Mouse (Mus musculus): ENCODE data around the gene Ptprg. TPM values are rescaled to one million over a fixed set of nuclear protein-coding genes. Genes with fewer than 3 reads are reported as not detected.
A peak's percentile ranks its signal among the peaks of the same experiment; 100 is the strongest.

The Ptprg gene
- polyA plus RNA-seq, 1 experiment from 2014 or later: 33.5 TPM

DNA sequence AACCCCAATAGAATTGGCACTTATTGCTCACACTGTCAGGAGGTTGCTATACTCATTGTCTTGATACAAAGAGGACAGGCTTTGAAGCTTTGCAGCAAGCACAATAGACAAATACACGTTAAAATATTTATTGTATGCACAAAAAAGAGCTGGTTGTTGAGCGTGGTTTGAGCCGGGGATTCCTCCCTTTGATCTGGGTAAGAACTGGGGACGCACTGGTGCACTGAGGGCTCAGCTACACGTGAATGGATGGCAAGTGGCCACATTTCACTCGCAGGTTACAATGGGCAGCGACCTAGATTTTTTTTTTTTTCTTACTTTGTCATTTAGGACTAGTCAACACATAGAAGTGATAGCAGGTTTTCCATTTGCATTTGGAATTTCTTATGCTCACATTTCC lies 165.9 kb downstream of the Ptprg start:
- H3K9ac ChIP-seq (replicated peaks; ENCODE audit: low read depth, low read length): no peak overlapping the region
- no peak for ATAC-seq
- WGBS: 12% methylated on average over 7 of the region's 7 CpGs

DNA sequence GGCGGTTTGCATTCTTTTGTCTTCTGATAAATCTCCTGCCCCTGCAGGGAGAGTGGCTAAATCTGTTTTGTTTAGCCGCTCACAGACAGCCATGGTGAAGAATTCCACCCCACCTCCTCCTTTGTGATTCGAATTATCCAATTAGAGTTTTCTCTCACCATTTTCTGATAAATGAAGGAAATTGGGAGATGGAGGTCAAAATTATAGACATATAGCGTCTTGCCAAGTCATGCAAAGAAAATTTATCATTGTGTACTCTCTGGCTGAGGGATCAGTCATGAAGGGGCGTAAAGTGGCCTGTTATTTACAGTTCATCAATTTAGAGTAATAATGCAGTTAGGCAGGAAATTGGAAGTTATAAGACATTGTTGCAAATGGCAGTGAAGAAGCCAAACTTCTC lies 168.8 kb downstream of the Ptprg start:
- Histone ChIP-seq H3K27me3 (replicated peaks; ENCODE audit: control insufficient read depth, insufficient read depth, low read length) (no peaks in the 10 kb centered on the region), H3K36me3 (ENCODE audit: control insufficient read depth, insufficient read depth) (no peaks in the 10 kb centered on the region), H3K4me1 (replicated peaks; ENCODE audit: control insufficient read depth, insufficient read depth, low read length) (peaks cover 5% of the 10 kb centered on the region; the same call in 1 of the 2 replicates), H3K4me2 (ENCODE audit: low read length) (no peak overlapping the region), H3K9me3 (ENCODE audit: control insufficient read depth, low read length) (no peaks in the 10 kb centered on the region), H3K9ac (replicated peaks; ENCODE audit: low read depth, low read length) (no peak overlapping the region), H3K4me3 (replicated peaks; ENCODE audit: low read length) (no peak overlapping the region), H3K27ac (ENCODE audit: low read length) (no peak overlapping the region)
- WGBS: 19% methylated on average over 5 of the region's 5 CpGs
- ATAC-seq: no peak

More for the DNA sequence above, 165.9 kb downstream of the Ptprg start:
- Histone ChIP-seq H3K9me3 (ENCODE audit: control insufficient read depth, low read length) (no peaks in the 10 kb centered on the region), H3K27me3 (replicated peaks; ENCODE audit: control insufficient read depth, insufficient read depth, low read length) (no peaks in the 10 kb centered on the region), H3K36me3 (ENCODE audit: control insufficient read depth, insufficient read depth) (no peaks in the 10 kb centered on the region), H3K27ac (ENCODE audit: low read length) (no peak overlapping the region), H3K4me2 (ENCODE audit: low read length) (no peak overlapping the region), H3K4me1 (replicated peaks; ENCODE audit: control insufficient read depth, insufficient read depth, low read length) (peaks cover 5% of the 10 kb centered on the region; the same call in 1 of the 2 replicates), H3K4me3 (replicated peaks; ENCODE audit: low read length) (no peak overlapping the region)

DNA sequence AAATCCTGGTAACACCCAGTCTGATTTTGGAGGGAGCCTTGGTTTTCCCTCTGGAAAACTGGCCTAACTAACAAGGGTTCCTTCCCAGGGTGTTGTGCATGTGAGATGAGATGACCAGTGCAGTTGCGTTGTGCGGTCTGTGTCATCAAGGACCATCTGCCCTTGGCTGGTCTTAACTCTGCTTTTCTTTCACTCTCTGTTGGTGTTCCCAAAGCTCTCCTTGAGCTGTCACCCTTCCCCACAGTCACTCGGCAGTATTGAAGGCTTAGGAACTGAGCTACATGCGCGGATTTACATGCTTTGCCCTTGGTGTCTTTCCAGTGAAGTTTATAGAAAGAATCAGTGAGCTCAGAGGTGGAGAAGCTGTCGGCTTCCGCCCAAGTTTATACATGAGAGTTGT lies 170.5 kb downstream of the Ptprg start:
- WGBS: 95% methylated on average over 7 of the region's 7 CpGs
- H3K27ac ChIP-seq (ENCODE audit: low read length): no peak overlapping the region
- ATAC-seq: no peak
- no peaks in the 10 kb centered on the region for H3K27me3 ChIP-seq (replicated peaks; ENCODE audit: control insufficient read depth, insufficient read depth, low read length)
- no peak overlapping the region for H3K4me3 ChIP-seq (replicated peaks; ENCODE audit: low read length)
- H3K9me3 ChIP-seq (ENCODE audit: control insufficient read depth, low read length): no peaks in the 10 kb centered on the region
- no peak overlapping the region for H3K9ac ChIP-seq (replicated peaks; ENCODE audit: low read depth, low read length)
- no peaks in the 10 kb centered on the region for H3K36me3 ChIP-seq (ENCODE audit: control insufficient read depth, insufficient read depth)
- H3K4me1 ChIP-seq (replicated peaks; ENCODE audit: control insufficient read depth, insufficient read depth, low read length): peaks cover 5% of the 10 kb centered on the region; the same call in 1 of the 2 replicates
- no peak overlapping the region for H3K4me2 ChIP-seq (ENCODE audit: low read length)

DNA sequence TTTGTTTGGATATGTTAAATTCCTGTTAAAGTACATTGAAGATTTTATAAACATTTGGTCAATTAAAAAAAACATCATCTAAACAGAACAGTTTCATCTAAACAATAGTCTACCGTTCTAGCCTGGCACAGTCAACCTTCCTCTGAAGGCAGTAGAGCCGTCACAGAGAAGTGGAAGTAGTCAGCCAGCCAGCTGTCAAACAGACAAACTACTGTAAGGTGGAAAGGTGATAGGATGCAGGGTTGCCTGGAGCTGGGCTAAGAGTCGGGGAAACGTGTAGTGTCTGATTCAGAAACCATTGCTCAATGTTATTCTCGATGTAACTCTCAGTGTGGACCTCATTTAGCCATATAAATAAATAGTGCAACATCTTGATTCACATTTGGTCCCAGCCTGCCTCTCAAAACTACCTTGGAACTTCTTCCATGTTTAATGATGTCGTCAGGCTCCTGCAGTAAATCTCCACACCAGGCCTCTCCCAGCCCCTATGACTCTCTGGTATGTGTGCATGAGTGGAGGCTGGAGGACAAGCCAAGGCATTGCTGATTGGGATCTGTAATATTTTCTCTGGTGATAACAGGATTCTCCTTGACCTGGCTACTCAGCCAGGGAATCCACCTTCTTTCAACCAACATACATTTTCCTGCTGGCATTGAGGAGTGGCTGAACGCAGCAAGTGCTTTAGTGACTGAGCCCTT lies 178.0 kb downstream of the Ptprg start:
- ATAC-seq: no peak
- no peak overlapping the region for H3K27ac ChIP-seq (ENCODE audit: low read length)
- WGBS: 78% methylated on average over 7 of the region's 7 CpGs

DNA sequence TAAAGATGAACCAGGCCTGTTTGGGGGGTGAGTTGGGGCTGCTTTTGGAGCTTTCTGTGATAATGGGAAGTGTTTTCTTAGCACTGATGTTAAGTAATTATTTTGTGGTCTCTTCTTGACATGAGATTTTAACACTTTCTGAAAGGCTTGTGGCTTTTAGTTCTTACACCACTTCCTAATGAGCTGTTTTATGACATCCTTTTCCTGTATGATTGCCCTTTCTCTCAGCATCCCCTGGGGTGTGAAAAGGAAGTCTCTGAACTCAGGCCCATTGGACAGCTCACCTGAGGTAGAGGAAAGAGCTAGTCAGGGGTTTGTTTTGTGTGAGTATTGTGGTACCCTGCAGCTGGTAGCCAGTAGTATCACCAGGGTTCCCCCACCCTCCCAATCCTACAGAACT lies 179.0 kb downstream of the Ptprg start:
- no peaks in the 10 kb centered on the region for H3K9me3 ChIP-seq (ENCODE audit: control insufficient read depth, low read length)

More for the DNA sequence above, 178.0 kb downstream of the Ptprg start:
- H3K36me3 ChIP-seq (ENCODE audit: control insufficient read depth, insufficient read depth): no peaks in the 10 kb centered on the region
- no peaks in the 10 kb centered on the region for H3K9me3 ChIP-seq (ENCODE audit: control insufficient read depth, low read length)
- H3K4me3 ChIP-seq (replicated peaks; ENCODE audit: low read length): no peak overlapping the region
- H3K9ac ChIP-seq (replicated peaks; ENCODE audit: low read depth, low read length): no peak overlapping the region
- H3K4me1 ChIP-seq (replicated peaks; ENCODE audit: control insufficient read depth, insufficient read depth, low read length): no peaks in the 10 kb centered on the region
- H3K27me3 ChIP-seq (replicated peaks; ENCODE audit: control insufficient read depth, insufficient read depth, low read length): no peaks in the 10 kb centered on the region
- no peak overlapping the region for H3K4me2 ChIP-seq (ENCODE audit: low read length)

DNA sequence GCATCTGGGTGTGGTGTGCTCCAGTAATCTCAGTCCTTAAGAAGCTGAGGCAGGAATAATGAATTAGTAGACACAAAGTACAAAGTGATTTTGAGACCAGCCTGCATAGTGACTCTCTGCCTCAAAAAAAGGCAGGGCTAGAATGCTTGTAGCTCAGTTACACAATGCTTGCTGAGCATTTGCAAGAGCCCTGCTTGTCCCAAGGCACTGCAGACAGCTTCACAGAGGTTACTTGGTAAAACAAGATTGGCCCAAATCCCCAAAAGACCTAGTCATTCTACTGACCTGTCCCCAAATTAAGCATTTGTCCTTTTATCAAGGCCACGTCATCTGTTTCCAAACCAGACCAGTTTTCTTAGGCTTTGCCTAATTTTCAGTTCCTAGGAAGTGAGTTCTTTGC lies 190.4 kb downstream of the Ptprg start:
- Histone ChIP-seq H3K9me3 (ENCODE audit: control insufficient read depth, low read length) (no peaks in the 10 kb centered on the region), H3K27me3 (replicated peaks; ENCODE audit: control insufficient read depth, insufficient read depth, low read length) (no peaks in the 10 kb centered on the region), H3K36me3 (ENCODE audit: control insufficient read depth, insufficient read depth) (no peaks in the 10 kb centered on the region), H3K9ac (replicated peaks; ENCODE audit: low read depth, low read length) (no peak overlapping the region), H3K4me3 (replicated peaks; ENCODE audit: low read length) (no peak overlapping the region), H3K4me2 (ENCODE audit: low read length) (no peak overlapping the region), H3K4me1 (replicated peaks; ENCODE audit: control insufficient read depth, insufficient read depth, low read length) (no peaks in the 10 kb centered on the region), H3K27ac (ENCODE audit: low read length) (no peak overlapping the region)
- 87% methylated on average over 1 of the region's 1 CpGs for WGBS
- ATAC-seq: no peak

More for the DNA sequence above, 179.0 kb downstream of the Ptprg start:
- no peak overlapping the region for H3K27ac ChIP-seq (ENCODE audit: low read length)
- H3K4me2 ChIP-seq (ENCODE audit: low read length): no peak overlapping the region
- H3K27me3 ChIP-seq (replicated peaks; ENCODE audit: control insufficient read depth, insufficient read depth, low read length): no peaks in the 10 kb centered on the region
- no peak for ATAC-seq
- H3K4me1 ChIP-seq (replicated peaks; ENCODE audit: control insufficient read depth, insufficient read depth, low read length): no peaks in the 10 kb centered on the region
- H3K4me3 ChIP-seq (replicated peaks; ENCODE audit: low read length): no peak overlapping the region
- H3K36me3 ChIP-seq (ENCODE audit: control insufficient read depth, insufficient read depth): no peaks in the 10 kb centered on the region
- no peak overlapping the region for H3K9ac ChIP-seq (replicated peaks; ENCODE audit: low read depth, low read length)

DNA sequence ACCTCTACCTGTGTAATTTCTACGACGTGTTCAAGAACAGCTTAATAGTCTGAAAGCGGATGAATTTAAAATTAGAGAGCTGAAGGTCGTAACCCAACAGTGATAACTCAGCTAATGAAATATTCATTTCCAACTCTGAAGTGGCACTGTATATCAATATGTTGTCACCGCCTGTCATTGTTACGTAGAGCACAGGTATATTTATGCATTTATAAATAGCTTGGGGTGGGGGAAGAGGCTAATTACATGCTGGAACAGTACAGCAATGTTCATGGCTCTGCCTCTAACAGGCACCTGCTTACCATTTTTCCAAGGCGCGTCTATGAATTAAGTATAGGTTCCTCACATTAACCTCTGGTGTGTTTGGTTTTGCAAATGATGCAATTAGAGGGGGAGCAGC lies 199.3 kb downstream of the Ptprg start:
- Histone ChIP-seq H3K36me3 (ENCODE audit: control insufficient read depth, insufficient read depth) (no peaks in the 10 kb centered on the region), H3K27me3 (replicated peaks; ENCODE audit: control insufficient read depth, insufficient read depth, low read length) (no peaks in the 10 kb centered on the region), H3K4me2 (ENCODE audit: low read length) (no peak overlapping the region), H3K4me1 (replicated peaks; ENCODE audit: control insufficient read depth, insufficient read depth, low read length) (peaks cover 4% of the 10 kb centered on the region; the same call in 1 of the 2 replicates), H3K27ac (ENCODE audit: low read length) (no peak overlapping the region), H3K4me3 (replicated peaks; ENCODE audit: low read length) (no peak overlapping the region), H3K9ac (replicated peaks; ENCODE audit: low read depth, low read length) (no peak overlapping the region), H3K9me3 (ENCODE audit: control insufficient read depth, low read length) (no peaks in the 10 kb centered on the region)
- peak; percentile 55; the same call in 1 of the 2 replicates for ATAC-seq
- WGBS: 66% methylated on average over 8 of the region's 8 CpGs

DNA sequence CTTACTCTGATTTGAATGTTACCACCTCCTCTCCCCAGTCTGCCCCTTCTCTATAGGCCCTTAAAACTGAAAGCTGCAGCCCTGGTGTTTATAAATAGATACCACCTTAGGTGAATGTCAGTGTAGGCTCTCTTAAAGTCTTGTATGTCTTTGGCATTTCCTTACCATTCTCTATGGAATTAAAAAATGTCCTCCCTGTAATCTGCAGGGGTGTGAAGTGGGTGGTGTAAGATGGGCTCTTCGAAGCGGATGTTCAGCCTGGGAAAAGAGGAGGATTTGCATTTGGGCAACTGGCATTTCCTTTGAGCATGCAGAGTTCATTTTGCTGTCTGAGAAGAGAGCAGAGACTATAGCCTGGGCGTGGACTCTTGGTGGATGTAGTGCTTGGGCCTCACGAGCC lies 201.3 kb downstream of the Ptprg start:
- H3K4me2 ChIP-seq (ENCODE audit: low read length): no peak overlapping the region
- H3K9ac ChIP-seq (replicated peaks; ENCODE audit: low read depth, low read length): no peak overlapping the region
- H3K4me1 ChIP-seq (replicated peaks; ENCODE audit: control insufficient read depth, insufficient read depth, low read length): peaks cover 4% of the 10 kb centered on the region; the same call in 1 of the 2 replicates
- no peak overlapping the region for H3K4me3 ChIP-seq (replicated peaks; ENCODE audit: low read length)
- no peaks in the 10 kb centered on the region for H3K27me3 ChIP-seq (replicated peaks; ENCODE audit: control insufficient read depth, insufficient read depth, low read length)
- H3K9me3 ChIP-seq (ENCODE audit: control insufficient read depth, low read length): no peaks in the 10 kb centered on the region
- H3K36me3 ChIP-seq (ENCODE audit: control insufficient read depth, insufficient read depth): no peaks in the 10 kb centered on the region
- WGBS: 81% methylated on average over 4 of the region's 4 CpGs
- no peak for ATAC-seq
- no peak overlapping the region for H3K27ac ChIP-seq (ENCODE audit: low read length)

DNA sequence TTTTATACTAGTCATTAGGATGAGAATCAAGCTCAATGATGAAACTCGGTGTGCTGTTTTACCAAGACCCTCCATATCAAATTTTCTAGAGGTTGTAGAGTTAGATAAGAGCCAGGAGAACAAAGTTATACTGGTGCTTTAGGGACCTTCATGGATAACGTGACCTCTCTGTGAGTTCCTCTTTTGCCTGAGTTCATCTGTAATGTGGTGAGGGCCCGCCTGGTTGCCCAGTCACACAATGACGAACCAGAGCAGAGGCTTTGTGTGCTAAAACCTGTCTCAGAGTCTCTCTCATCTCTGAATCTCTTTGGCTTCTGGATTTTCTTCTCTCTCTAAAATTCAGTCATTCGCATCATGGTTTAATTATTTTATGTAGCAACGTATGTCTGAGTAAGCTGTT lies 204.9 kb downstream of the Ptprg start:
- no peak for ATAC-seq
- 76% methylated on average over 6 of the region's 6 CpGs for WGBS
- Histone ChIP-seq H3K36me3 (ENCODE audit: control insufficient read depth, insufficient read depth) (no peaks in the 10 kb centered on the region), H3K27ac (ENCODE audit: low read length) (no peak overlapping the region), H3K4me1 (replicated peaks; ENCODE audit: control insufficient read depth, insufficient read depth, low read length) (peaks cover 13% of the 10 kb centered on the region), H3K27me3 (replicated peaks; ENCODE audit: control insufficient read depth, insufficient read depth, low read length) (no peaks in the 10 kb centered on the region), H3K4me2 (ENCODE audit: low read length) (no peak overlapping the region), H3K9me3 (ENCODE audit: control insufficient read depth, low read length) (no peaks in the 10 kb centered on the region), H3K4me3 (replicated peaks; ENCODE audit: low read length) (no peak overlapping the region), H3K9ac (replicated peaks; ENCODE audit: low read depth, low read length) (no peak overlapping the region)

DNA sequence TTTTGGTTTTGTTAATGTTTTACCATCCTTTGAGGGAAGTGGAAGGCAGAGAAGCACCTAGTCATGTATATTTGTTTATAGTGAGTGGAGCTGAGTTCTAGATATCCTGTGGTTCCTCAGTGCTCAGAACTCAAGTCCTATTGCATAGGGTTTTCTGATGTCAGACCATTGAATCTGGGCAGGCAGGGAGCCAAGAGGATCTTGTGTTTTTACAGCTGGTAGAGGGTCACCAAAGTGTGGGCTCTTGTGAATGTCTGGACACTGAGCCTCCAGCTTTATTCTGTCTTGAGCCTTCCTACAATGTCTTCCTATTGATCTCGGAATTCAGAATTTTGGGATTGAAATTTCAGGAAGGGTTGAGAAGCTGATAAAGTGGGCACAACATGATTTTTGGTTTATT lies 206.0 kb downstream of the Ptprg start:
- no peak overlapping the region for H3K4me3 ChIP-seq (replicated peaks; ENCODE audit: low read length)
- H3K9me3 ChIP-seq (ENCODE audit: control insufficient read depth, low read length): no peaks in the 10 kb centered on the region
- H3K27me3 ChIP-seq (replicated peaks; ENCODE audit: control insufficient read depth, insufficient read depth, low read length): no peaks in the 10 kb centered on the region
- no peaks in the 10 kb centered on the region for H3K36me3 ChIP-seq (ENCODE audit: control insufficient read depth, insufficient read depth)
- 90% methylated on average over 1 of the region's 1 CpGs for WGBS
- H3K4me1 ChIP-seq (replicated peaks; ENCODE audit: control insufficient read depth, insufficient read depth, low read length): peaks cover 9% of the 10 kb centered on the region
- no peak for ATAC-seq
- no peak overlapping the region for H3K27ac ChIP-seq (ENCODE audit: low read length)
- H3K9ac ChIP-seq (replicated peaks; ENCODE audit: low read depth, low read length): no peak overlapping the region
- no peak overlapping the region for H3K4me2 ChIP-seq (ENCODE audit: low read length)
